Mouse (Mus musculus) thymus, adult 2 months (tissue): ENCODE results near the gene Senp7.

Experiments
- CTCF ChIP-seq: fragments of 200-500 bp; IDR thresholded peaks from 2 replicates; pipeline ENCODE4 v1.5.1; 2012; ENCODE audit warnings: mild to moderate bottlenecking, control low read depth, low read length, moderate library complexity, borderline replicate concordance; ENCODE audit not compliant: control insufficient read depth, poor library complexity, insufficient read depth; ENCODE audit errors: extremely low read depth
- POLR2A ChIP-seq: fragments of 200-500 bp; IDR thresholded peaks from 2 replicates; pipeline ENCODE4 v1.6.1; 2012; ENCODE audit warnings: mild to moderate bottlenecking, low read length, control low read depth, moderate library complexity; ENCODE audit not compliant: control insufficient read depth, poor library complexity, insufficient read depth; ENCODE audit errors: extremely low read depth

- TF ChIP-seq CTCF (no peak), POLR2A (no peak)
Measured at GRCm38 (mm10) chr16:56117327-56118180, 69.4 kb downstream of the Senp7 start.
